Mouse (Mus musculus): Measurements from ENCODE around the gene Rasl12. TPM values are rescaled to one million over a fixed set of nuclear protein-coding genes. Genes with fewer than 3 reads are reported as not detected.
A peak's percentile ranks its signal among the peaks of the same experiment; 100 is the strongest.

Rasl12 gene
- total RNA-seq, 2 experiments from 2014 or later = 32.3 to 76.7 TPM

GRCm38 (mm10) chr9:65444692-65445091 is 46.4 kb downstream of the Rasl12 start:
- no peak for DNase-seq

GRCm38 (mm10) chr9:65447951-65448350 is 49.6 kb downstream of the Rasl12 start:
- DNase-seq = no peak

- no peak for DNase-seq
Measured at GRCm38 (mm10) chr9:65458975-65459374, 60.7 kb downstream of the Rasl12 start.

GRCm38 (mm10) chr9:65460198-65460597 is 61.9 kb downstream of the Rasl12 start:
- DNase-seq = no peak

- peak; percentile 99 for DNase-seq
Measured at GRCm38 (mm10) chr9:65460732-65461442, 62.6 kb downstream of the Rasl12 start, which contains the start of gene Spg21. Spg21 (plus strand) TSS chr9:65460947.

GRCm38 (mm10) chr9:65462544-65462943 is 64.2 kb downstream of the Rasl12 start:
- no peak for DNase-seq

GRCm38 (mm10) chr9:65464161-65464560 is 65.9 kb downstream of the Rasl12 start:
- DNase-seq = peak; percentile 77

Other genes with a start within 250 kb of the Rasl12 start
- 10 to 100 TPM; 12.9 to 19.6 TPM for gene Parp16, start 203.2 kb upstream of the Rasl12 start, total RNA-seq (2021)
- 10 to 100 TPM in 1 of 2 experiments, 1 to 10 TPM in 1; 8.6 to 10.9 TPM for gene Cilp, start 133.3 kb upstream of the Rasl12 start, total RNA-seq (2021)
- gene Clpx, start 104.2 kb upstream of the Rasl12 start, total RNA-seq (2021) = 100 to 1,000 TPM; 144 to 173 TPM
- gene Pdcd7, start 52.4 kb upstream of the Rasl12 start, total RNA-seq (2021) = 10 to 100 TPM; 13.6 to 17.1 TPM
- gene Ubap1l, start 37.5 kb upstream of the Rasl12 start, total RNA-seq (2021) = under 1 TPM in 1 of 2 experiments, not detected in 1; 0.45 TPM
- gene Kbtbd13, start 6.9 kb upstream of the Rasl12 start, total RNA-seq (2021) = 1 to 10 TPM in 1 of 2 experiments, under 1 TPM in 1; 0.84 to 3.9 TPM
- under 1 TPM; 0.45 to 0.78 TPM for gene Slc51b, start 24.4 kb downstream of the Rasl12 start, total RNA-seq (2021)
- gene Mtfmt, start 37.3 kb downstream of the Rasl12 start, total RNA-seq (2021) = 10 to 100 TPM; 11.2 to 14.1 TPM
- gene Spg21, start 62.4 kb downstream of the Rasl12 start, total RNA-seq (2021) = 10 to 100 TPM; 53.6 to 54.4 TPM
- gene Ankdd1a, start 121.7 kb downstream of the Rasl12 start, total RNA-seq (2021) = under 1 TPM in 1 of 2 experiments, not detected in 1; 0.45 TPM
- 10 to 100 TPM; 32.5 to 37.8 TPM for gene Plekho2, start 181.5 kb downstream of the Rasl12 start, total RNA-seq (2021)
- 1 to 10 TPM; 2.0 to 3.3 TPM for gene Pif1, start 188.7 kb downstream of the Rasl12 start, total RNA-seq (2021)
- gene Rbpms2, start 231.1 kb downstream of the Rasl12 start, total RNA-seq (2021) = 10 to 100 TPM; 49.7 to 61.5 TPM

All from adrenal gland, postnatal 10 days (tissue).